Mouse (Mus musculus): ENCODE measurements around the gene Ttc23. TPM values are rescaled to one million over a fixed set of nuclear protein-coding genes. Genes with fewer than 3 reads are reported as not detected.

Gene Ttc23
- polyA plus RNA-seq, 1 experiment, result 2.2 TPM

DNA sequence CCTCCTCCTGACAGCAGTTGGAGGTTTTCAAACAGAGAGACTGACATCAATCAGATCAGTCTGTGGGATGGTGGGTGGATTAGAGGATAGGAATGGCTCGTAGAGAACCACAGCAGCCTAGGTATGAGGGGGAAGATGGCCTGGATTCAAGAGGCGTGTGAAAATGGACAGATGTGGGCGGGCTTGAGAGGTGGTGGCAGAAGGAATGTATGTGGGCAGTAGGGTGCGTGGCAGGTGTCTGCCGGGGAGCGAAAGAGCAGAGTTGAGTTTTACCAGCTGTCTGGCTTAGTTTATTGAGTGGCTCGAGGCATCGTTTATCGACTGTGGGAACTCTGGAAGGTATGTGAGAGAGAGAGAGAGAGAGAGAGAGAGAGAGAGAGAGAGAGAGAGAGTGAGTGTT, 33.9 kb downstream of the Ttc23 start:
- no peak overlapping the region for H3K27ac ChIP-seq (ENCODE audit: insufficient read depth, low read depth, low read length)
- no peaks in the 10 kb centered on the region for H3K4me1 ChIP-seq (ENCODE audit: control insufficient read depth, insufficient read depth, insufficient read length, low read length)
- H3K36me3 ChIP-seq (ENCODE audit: control insufficient read depth, insufficient read depth, low read length), result peaks cover 4% of the 10 kb centered on the region; the same call in 1 of the 2 replicates
- H3K27me3 ChIP-seq (ENCODE audit: control insufficient read depth, insufficient read depth, low read length), result no peaks in the 10 kb centered on the region
- no peak overlapping the region for H3K4me3 ChIP-seq (ENCODE audit: low read depth, low read length)
- 27% methylated on average over 9 of the region's 9 CpGs for WGBS
- TF ChIP-seq POLR2A (IDR thresholded peaks at IDR 0.05; ENCODE audit: low read depth, low read length) (no peak), CTCF (IDR thresholded peaks at IDR 0.05; ENCODE audit: extremely low read depth, insufficient read length, insufficient replicate concordance, low read depth, low read length) (no peak)

GRCm38 (mm10) chr7:67683006-67683405, 35.8 kb downstream of the Ttc23 start:
- 86% methylated on average over 16 of the region's 16 CpGs for WGBS
- Histone ChIP-seq H3K27ac (ENCODE audit: insufficient read depth, low read depth, low read length) (no peak overlapping the region), H3K4me1 (ENCODE audit: control insufficient read depth, insufficient read depth, insufficient read length, low read length) (no peaks in the 10 kb centered on the region), H3K27me3 (ENCODE audit: control insufficient read depth, insufficient read depth, low read length) (no peaks in the 10 kb centered on the region), H3K36me3 (ENCODE audit: control insufficient read depth, insufficient read depth, low read length) (peaks cover 4% of the 10 kb centered on the region; the same call in 1 of the 2 replicates), H3K4me3 (ENCODE audit: low read depth, low read length) (no peak overlapping the region)
- no peak for TF ChIP-seq POLR2A (IDR thresholded peaks at IDR 0.05; ENCODE audit: low read depth, low read length)
- no peak for TF ChIP-seq CTCF (IDR thresholded peaks at IDR 0.05; ENCODE audit: extremely low read depth, insufficient read length, insufficient replicate concordance, low read depth, low read length)

- peaks cover 2% of the 10 kb centered on the region; the same call in 1 of the 2 replicates for H3K36me3 ChIP-seq (ENCODE audit: control insufficient read depth, insufficient read depth, low read length)
- 96% methylated on average over 3 of the region's 3 CpGs for WGBS
- TF ChIP-seq CTCF (IDR thresholded peaks at IDR 0.05; ENCODE audit: extremely low read depth, insufficient read length, insufficient replicate concordance, low read depth, low read length) (no peak), POLR2A (IDR thresholded peaks at IDR 0.05; ENCODE audit: low read depth, low read length) (no peak)
- peaks cover 3% of the 10 kb centered on the region; the same call in 1 of the 2 replicates for H3K4me1 ChIP-seq (ENCODE audit: control insufficient read depth, insufficient read depth, insufficient read length, low read length)
- no peak overlapping the region for H3K4me3 ChIP-seq (ENCODE audit: low read depth, low read length)
- no peaks in the 10 kb centered on the region for H3K27me3 ChIP-seq (ENCODE audit: control insufficient read depth, insufficient read depth, low read length)
- H3K27ac ChIP-seq (ENCODE audit: insufficient read depth, low read depth, low read length), result no peak overlapping the region
Observed at GRCm38 (mm10) chr7:67686545-67686944, 39.3 kb downstream of the Ttc23 start.

GRCm38 (mm10) chr7:67688281-67688680, 41.1 kb downstream of the Ttc23 start:
- no peak for TF ChIP-seq POLR2A (IDR thresholded peaks at IDR 0.05; ENCODE audit: low read depth, low read length)
- TF ChIP-seq CTCF (IDR thresholded peaks at IDR 0.05; ENCODE audit: extremely low read depth, insufficient read length, insufficient replicate concordance, low read depth, low read length), result no peak
- peaks cover 3% of the 10 kb centered on the region; the same call in 1 of the 2 replicates for H3K4me1 ChIP-seq (ENCODE audit: control insufficient read depth, insufficient read depth, insufficient read length, low read length)
- no peak overlapping the region for H3K4me3 ChIP-seq (ENCODE audit: low read depth, low read length)
- H3K36me3 ChIP-seq (ENCODE audit: control insufficient read depth, insufficient read depth, low read length), result peaks cover 2% of the 10 kb centered on the region; the same call in 1 of the 2 replicates
- H3K27me3 ChIP-seq (ENCODE audit: control insufficient read depth, insufficient read depth, low read length), result no peaks in the 10 kb centered on the region
- 10% methylated on average over 3 of the region's 3 CpGs for WGBS
- no peak overlapping the region for H3K27ac ChIP-seq (ENCODE audit: insufficient read depth, low read depth, low read length)

DNA sequence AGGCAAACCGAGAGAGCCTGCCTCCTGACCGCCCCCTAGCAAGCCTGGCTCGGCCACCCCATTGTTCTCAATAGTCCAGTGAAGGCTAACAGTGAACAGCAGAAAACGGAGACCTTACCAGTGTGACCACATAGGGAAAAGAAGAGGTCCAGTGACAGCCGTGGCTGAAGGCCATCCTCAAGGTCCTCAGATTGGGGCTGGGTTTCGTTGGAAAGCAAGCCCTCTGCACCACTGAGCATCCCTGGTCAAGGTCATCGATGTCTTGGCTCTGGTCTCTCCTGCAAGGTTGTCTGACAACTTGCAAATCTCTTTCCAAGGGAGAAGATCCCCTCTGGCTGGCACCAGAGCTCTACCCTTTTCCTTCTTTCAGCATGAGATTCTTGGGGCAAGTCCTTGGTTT, 42.6 kb downstream of the Ttc23 start:
- no peak for TF ChIP-seq CTCF (IDR thresholded peaks at IDR 0.05; ENCODE audit: extremely low read depth, insufficient read length, insufficient replicate concordance, low read depth, low read length)
- TF ChIP-seq POLR2A (IDR thresholded peaks at IDR 0.05; ENCODE audit: low read depth, low read length), result no peak
- Histone ChIP-seq H3K27ac (ENCODE audit: insufficient read depth, low read depth, low read length) (no peak overlapping the region), H3K27me3 (ENCODE audit: control insufficient read depth, insufficient read depth, low read length) (no peaks in the 10 kb centered on the region), H3K4me1 (ENCODE audit: control insufficient read depth, insufficient read depth, insufficient read length, low read length) (peaks cover 3% of the 10 kb centered on the region; the same call in 1 of the 2 replicates), H3K36me3 (ENCODE audit: control insufficient read depth, insufficient read depth, low read length) (peaks cover 2% of the 10 kb centered on the region; the same call in 1 of the 2 replicates), H3K4me3 (ENCODE audit: low read depth, low read length) (no peak overlapping the region)
- 80% methylated on average over 7 of the region's 7 CpGs for WGBS

DNA sequence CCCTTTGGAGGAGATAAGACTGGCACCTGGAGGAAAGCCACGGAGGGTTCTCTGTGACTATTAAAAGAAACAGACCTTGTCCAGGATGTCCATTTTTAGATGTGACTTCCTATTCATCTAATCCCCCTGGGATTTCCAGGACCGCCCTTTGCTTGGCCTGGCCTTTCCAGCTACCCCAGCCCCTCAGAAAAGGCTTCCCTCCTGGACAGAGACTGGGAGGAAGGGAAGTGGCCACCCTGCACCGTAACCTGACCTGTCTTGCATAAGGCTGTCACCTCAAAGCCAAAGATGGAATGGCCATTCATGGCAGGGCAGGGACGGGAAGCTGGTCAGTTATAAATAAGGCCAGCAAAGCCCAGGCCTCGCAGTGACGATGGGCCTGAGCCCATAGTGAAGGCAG, 43.8 kb downstream of the Ttc23 start:
- H3K4me3 ChIP-seq (ENCODE audit: low read depth, low read length), result no peak overlapping the region
- H3K36me3 ChIP-seq (ENCODE audit: control insufficient read depth, insufficient read depth, low read length), result no peaks in the 10 kb centered on the region
- WGBS, result 76% methylated on average over 6 of the region's 6 CpGs
- H3K27me3 ChIP-seq (ENCODE audit: control insufficient read depth, insufficient read depth, low read length), result no peaks in the 10 kb centered on the region
- TF ChIP-seq CTCF (IDR thresholded peaks at IDR 0.05; ENCODE audit: extremely low read depth, insufficient read length, insufficient replicate concordance, low read depth, low read length), result no peak
- no peak for TF ChIP-seq POLR2A (IDR thresholded peaks at IDR 0.05; ENCODE audit: low read depth, low read length)
- peaks cover 3% of the 10 kb centered on the region; the same call in 1 of the 2 replicates for H3K4me1 ChIP-seq (ENCODE audit: control insufficient read depth, insufficient read depth, insufficient read length, low read length)
- no peak overlapping the region for H3K27ac ChIP-seq (ENCODE audit: insufficient read depth, low read depth, low read length)

DNA sequence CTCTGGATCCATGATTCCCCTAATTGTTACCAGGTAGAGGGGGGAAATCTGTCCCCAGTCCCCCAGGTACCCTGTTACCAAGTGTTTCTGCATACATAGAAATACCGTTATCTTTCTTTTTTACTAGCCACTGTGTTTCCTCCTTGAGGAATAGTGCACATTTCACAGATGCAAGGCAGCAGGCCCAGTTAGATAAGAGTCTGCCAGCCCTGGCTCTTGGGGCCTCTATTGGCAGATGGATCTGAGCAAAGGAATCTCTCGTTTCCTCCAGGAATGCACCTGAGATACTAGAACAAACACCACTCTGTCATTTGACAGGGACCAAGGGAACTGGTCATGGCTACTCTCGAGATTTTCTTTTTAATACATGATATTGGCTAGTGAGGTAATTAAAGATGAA, 44.9 kb downstream of the Ttc23 start:
- no peak overlapping the region for H3K4me3 ChIP-seq (ENCODE audit: low read depth, low read length)
- H3K4me1 ChIP-seq (ENCODE audit: control insufficient read depth, insufficient read depth, insufficient read length, low read length), result peaks cover 3% of the 10 kb centered on the region; the same call in 1 of the 2 replicates
- WGBS, result 29% methylated on average over 3 of the region's 3 CpGs
- TF ChIP-seq POLR2A (IDR thresholded peaks at IDR 0.05; ENCODE audit: low read depth, low read length), result no peak
- TF ChIP-seq CTCF (IDR thresholded peaks at IDR 0.05; ENCODE audit: extremely low read depth, insufficient read length, insufficient replicate concordance, low read depth, low read length), result no peak
- no peaks in the 10 kb centered on the region for H3K27me3 ChIP-seq (ENCODE audit: control insufficient read depth, insufficient read depth, low read length)
- H3K27ac ChIP-seq (ENCODE audit: insufficient read depth, low read depth, low read length), result no peak overlapping the region
- H3K36me3 ChIP-seq (ENCODE audit: control insufficient read depth, insufficient read depth, low read length), result no peaks in the 10 kb centered on the region
